Mouse (Mus musculus) thymus, adult 2 months (tissue): ENCODE measurements at regions not wholly inside any gene's neighbourhood (a gene's known extent, or its start where the extent isn't known, plus 50 kb on each side); places are given as distances from the start of the nearest gene placed in this dataset.

Experiments used
- DNase-seq: peaks from one replicate; pipeline ENCODE4 v3.0.0; 2021
- H3K27ac ChIP-seq: fragments of 200-500 bp; 2 replicates; pipeline ENCODE4 v1.5.1; 2012; ENCODE audit warnings: low read length, control low read depth; ENCODE audit not compliant: control insufficient read depth, insufficient read depth
- H3K27me3 ChIP-seq: fragments of 200-500 bp; 2 replicates; pipeline ENCODE4 v1.6.1; 2012; ENCODE audit warnings: mild to moderate bottlenecking, low read length, moderate library complexity, mixed read lengths; ENCODE audit not compliant: control insufficient read depth, insufficient read depth
- H3K36me3 ChIP-seq: fragments of 200-500 bp; 2 replicates; pipeline ENCODE4 v1.6.1; 2012; ENCODE audit warnings: mild to moderate bottlenecking, low read length, moderate library complexity; ENCODE audit not compliant: control insufficient read depth, insufficient read depth
- H3K4me1 ChIP-seq: fragments of 200-500 bp; replicated peaks from 2 replicates; pipeline ENCODE4 v1.6.1; 2012; ENCODE audit warnings: low read length; ENCODE audit not compliant: control insufficient read depth, insufficient read depth
- H3K4me3 ChIP-seq: fragments of 200-500 bp; 2 replicates; pipeline ENCODE4 v1.5.1; 2012; ENCODE audit warnings: mild to moderate bottlenecking, low read length, control low read depth, moderate library complexity; ENCODE audit not compliant: control insufficient read depth, insufficient read depth
- CTCF ChIP-seq: fragments of 200-500 bp; IDR thresholded peaks from 2 replicates; pipeline ENCODE4 v1.5.1; 2012; ENCODE audit warnings: mild to moderate bottlenecking, control low read depth, low read length, moderate library complexity, borderline replicate concordance; ENCODE audit not compliant: control insufficient read depth, poor library complexity, insufficient read depth; ENCODE audit errors: extremely low read depth
- POLR2A ChIP-seq: fragments of 200-500 bp; IDR thresholded peaks from 2 replicates; pipeline ENCODE4 v1.6.1; 2012; ENCODE audit warnings: mild to moderate bottlenecking, low read length, control low read depth, moderate library complexity; ENCODE audit not compliant: control insufficient read depth, poor library complexity, insufficient read depth; ENCODE audit errors: extremely low read depth
- WGBS: fragments of 180-500 bp; shearing (Covaris S2); methylation state at CpG from one replicate; pipeline ENCODE4 v1.1.7; 2018; 5-methylcytosine and 5-hydroxymethylcytosine counted together

GRCm38 (mm10) chr3:8123141-8123540 is 1486.7 kb downstream of the Zfp704 start:
- H3K36me3 ChIP-seq, result no peaks in the 10 kb centered on the region
- H3K4me3 ChIP-seq, result no peak overlapping the region
- H3K4me1 ChIP-seq, result no peaks in the 10 kb centered on the region
- DNase-seq, result no peak
- TF ChIP-seq CTCF, result no peak
- TF ChIP-seq POLR2A, result no peak
- 80% methylated on average over 3 of the region's 3 CpGs for WGBS
- no peak overlapping the region for H3K27ac ChIP-seq
- no peaks in the 10 kb centered on the region for H3K27me3 ChIP-seq

- DNase-seq, result no peak
- no peak overlapping the region for H3K27ac ChIP-seq
- H3K36me3 ChIP-seq, result no peaks in the 10 kb centered on the region
- TF ChIP-seq POLR2A (no peak), CTCF (no peak)
- WGBS, result 93% methylated on average over 1 of the region's 1 CpGs
- H3K4me3 ChIP-seq, result no peak overlapping the region
- H3K4me1 ChIP-seq, result no peaks in the 10 kb centered on the region
- H3K27me3 ChIP-seq, result no peaks in the 10 kb centered on the region
Observed at GRCm38 (mm10) chr3:8098291-8098690, 1478.0 kb upstream of the 1700008P02Rik start.

- Histone ChIP-seq H3K36me3 (no peaks in the 10 kb centered on the region), H3K4me3 (no peak overlapping the region), H3K27ac (no peak overlapping the region), H3K4me1 (no peaks in the 10 kb centered on the region), H3K27me3 (no peaks in the 10 kb centered on the region)
- no peak for DNase-seq
- 43% methylated on average over 2 of the region's 2 CpGs for WGBS
- no peak for TF ChIP-seq POLR2A
- TF ChIP-seq CTCF, result no peak
Observed at GRCm38 (mm10) chr3:8084749-8085148, 1464.5 kb upstream of the 1700008P02Rik start.

- no peak for TF ChIP-seq CTCF
- no peak for TF ChIP-seq POLR2A
Observed at GRCm38 (mm10) chr3:8053711-8054110, 1433.5 kb upstream of the 1700008P02Rik start.

GRCm38 (mm10) chr3:8051167-8051566 is 1430.9 kb upstream of the 1700008P02Rik start:
- Histone ChIP-seq H3K4me3 (no peak overlapping the region), H3K4me1 (no peaks in the 10 kb centered on the region), H3K27ac (no peak overlapping the region), H3K36me3 (no peaks in the 10 kb centered on the region), H3K27me3 (no peaks in the 10 kb centered on the region)
- no peak for TF ChIP-seq POLR2A
- TF ChIP-seq CTCF, result no peak
- DNase-seq, result no peak
- 88% methylated on average over 4 of the region's 4 CpGs for WGBS

More at GRCm38 (mm10) chr3:8053711-8054110, 1433.5 kb upstream of the 1700008P02Rik start:
- DNase-seq, result no peak
- no peak overlapping the region for H3K27ac ChIP-seq
- H3K4me3 ChIP-seq, result no peak overlapping the region
- H3K4me1 ChIP-seq, result no peaks in the 10 kb centered on the region
- no peaks in the 10 kb centered on the region for H3K36me3 ChIP-seq
- H3K27me3 ChIP-seq, result no peaks in the 10 kb centered on the region

GRCm38 (mm10) chr3:8049706-8050105 is 1429.5 kb upstream of the 1700008P02Rik start:
- TF ChIP-seq POLR2A (no peak), CTCF (no peak)
- no peak overlapping the region for H3K27ac ChIP-seq
- 84% methylated on average over 1 of the region's 1 CpGs for WGBS
- H3K36me3 ChIP-seq, result no peaks in the 10 kb centered on the region
- no peaks in the 10 kb centered on the region for H3K27me3 ChIP-seq
- H3K4me1 ChIP-seq, result no peaks in the 10 kb centered on the region
- no peak for DNase-seq
- no peak overlapping the region for H3K4me3 ChIP-seq

- Histone ChIP-seq H3K27ac (no peak overlapping the region), H3K27me3 (no peaks in the 10 kb centered on the region), H3K4me3 (no peak overlapping the region), H3K4me1 (no peaks in the 10 kb centered on the region), H3K36me3 (no peaks in the 10 kb centered on the region)
- TF ChIP-seq CTCF (no peak), POLR2A (no peak)
- 69% methylated on average over 3 of the region's 3 CpGs for WGBS
- DNase-seq, result no peak
Observed at GRCm38 (mm10) chr3:8046348-8046747, 1426.1 kb upstream of the 1700008P02Rik start.
